Mouse (Mus musculus) testis, adult 2 months (tissue): Measurements from ENCODE around the gene Ak8. TPM values are rescaled to one million over a fixed set of nuclear protein-coding genes. Genes with fewer than 3 reads are reported as not detected.

ENCODE experiments used
- H3K27ac ChIP-seq: fragments of 200-500 bp; 2 replicates; pipeline ENCODE4 v1.5.1; 2012; ENCODE audit warnings: low read depth, low read length; ENCODE audit not compliant: control insufficient read depth, insufficient read depth
- H3K27me3 ChIP-seq: fragments of 200-500 bp; 2 replicates; pipeline ENCODE4 v1.6.1; 2012; ENCODE audit warnings: mild to moderate bottlenecking, low read length, moderate library complexity; ENCODE audit not compliant: control insufficient read depth, insufficient read depth
- H3K36me3 ChIP-seq: fragments of 200-500 bp; 2 replicates; pipeline ENCODE4 v1.6.1; 2012; ENCODE audit warnings: mild to moderate bottlenecking, low read length; ENCODE audit not compliant: control insufficient read depth, insufficient read depth
- H3K4me1 ChIP-seq: fragments of 200-500 bp; 2 replicates; pipeline ENCODE4 v1.6.1; 2012; ENCODE audit warnings: low read length; ENCODE audit not compliant: control insufficient read depth, insufficient read depth
- H3K4me3 ChIP-seq: fragments of 200-500 bp; 2 replicates; pipeline ENCODE4 v1.5.1; 2012; ENCODE audit warnings: low read depth, mild to moderate bottlenecking, low read length, moderate library complexity, mixed read lengths; ENCODE audit not compliant: control insufficient read depth
- CTCF ChIP-seq: fragments of 200-500 bp; IDR thresholded peaks from 2 replicates; pipeline ENCODE4 v1.5.1; 2012; ENCODE audit warnings: low read depth, mild to moderate bottlenecking, inconsistent platforms, low read length, moderate library complexity; ENCODE audit not compliant: control insufficient read depth, insufficient read depth, insufficient replicate concordance
- POLR2A ChIP-seq: fragments of 200-500 bp; IDR thresholded peaks from 2 replicates; pipeline ENCODE4 v1.6.1; 2012; ENCODE audit warnings: low read depth, mild to moderate bottlenecking, inconsistent platforms, low read length, moderate library complexity; ENCODE audit not compliant: control insufficient read depth
- polyA plus RNA-seq: library from polyadenylated mRNA; depleted of rRNA; stranded (reverse); fragments of >200 nt; gene quantifications from 2 replicates; pipeline ENCODE4 v1.2.3, GENCODE M21; 2012

Gene Ak8
- polyA plus RNA-seq, 1 experiment = 294 TPM

DNA sequence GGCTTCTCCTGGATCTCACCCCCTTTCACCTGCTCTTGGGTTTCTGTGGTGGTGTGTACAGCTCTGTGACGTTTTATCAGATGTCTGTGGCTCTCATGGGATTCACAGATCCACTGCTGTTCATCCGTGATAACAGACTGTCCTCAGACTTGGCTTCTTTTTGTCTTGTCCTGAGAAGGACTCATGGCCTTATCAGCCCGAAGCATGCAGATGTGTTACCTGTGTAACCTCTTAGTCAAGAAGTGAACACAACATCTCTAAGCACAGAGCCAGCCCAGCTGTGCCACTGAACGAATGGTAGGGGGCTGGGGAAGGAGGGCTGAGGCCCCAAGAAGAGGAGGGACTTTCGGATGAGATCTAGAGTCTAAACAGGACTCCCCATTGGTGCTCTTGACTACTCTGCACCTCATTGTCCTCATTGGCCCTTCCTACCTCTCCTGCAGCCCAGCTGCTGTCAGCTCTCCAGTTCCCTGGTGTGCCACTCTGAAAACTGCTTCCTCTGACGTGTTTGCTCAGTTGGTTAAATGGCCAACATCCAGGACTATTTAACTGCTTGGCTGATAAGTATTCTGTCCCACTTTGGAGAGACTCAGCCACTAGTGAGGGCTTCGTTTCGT is 1.8 kb downstream of the Ak8 start:
- no peaks in the 10 kb centered on the region; the same call in 1 of the 2 replicates for H3K36me3 ChIP-seq
- H3K27me3 ChIP-seq = no peaks in the 10 kb centered on the region
- H3K4me3 ChIP-seq = peak overlapping the region; percentile 96
- no peak overlapping the region for H3K27ac ChIP-seq
- H3K4me1 ChIP-seq = peaks cover 15% of the 10 kb centered on the region
- TF ChIP-seq CTCF (no peak), POLR2A (no peak)

GRCm38 (mm10) chr2:28706106-28706636 is 6.2 kb downstream of the Ak8 start:
- Histone ChIP-seq H3K36me3 (no peaks in the 10 kb centered on the region), H3K27ac (no peak overlapping the region), H3K4me1 (peaks cover 5% of the 10 kb centered on the region), H3K27me3 (no peaks in the 10 kb centered on the region), H3K4me3 (no peak overlapping the region)
- no peak for TF ChIP-seq CTCF
- TF ChIP-seq POLR2A = no peak

DNA sequence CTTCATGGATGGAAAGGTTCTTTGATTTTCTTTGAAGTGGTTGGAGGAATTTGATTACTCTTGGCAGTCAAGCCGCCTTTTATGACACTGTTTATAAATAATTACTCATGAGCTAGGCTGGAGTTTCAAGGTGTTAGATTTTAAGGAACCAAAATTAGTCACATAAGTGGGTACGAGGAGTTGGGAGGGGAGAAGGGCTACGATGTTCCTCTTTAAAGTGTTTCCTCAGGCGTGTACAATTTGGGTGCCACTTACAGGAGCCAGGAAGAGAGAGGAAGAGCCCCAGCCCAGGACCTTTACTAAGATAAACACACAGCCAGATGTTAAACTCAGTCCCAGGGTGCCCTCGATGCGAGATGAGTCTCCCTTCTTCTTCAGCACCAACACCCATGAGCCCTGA is 6.8 kb downstream of the Ak8 start:
- H3K4me1 ChIP-seq = peaks cover 5% of the 10 kb centered on the region
- TF ChIP-seq CTCF (no peak), POLR2A (no peak)
- H3K27me3 ChIP-seq = no peaks in the 10 kb centered on the region
- no peak overlapping the region for H3K27ac ChIP-seq
- no peak overlapping the region for H3K4me3 ChIP-seq
- no peaks in the 10 kb centered on the region for H3K36me3 ChIP-seq

- TF ChIP-seq CTCF (no peak), POLR2A (no peak)
- Histone ChIP-seq H3K27me3 (no peaks in the 10 kb centered on the region), H3K4me1 (no peaks in the 10 kb centered on the region), H3K27ac (no peak overlapping the region), H3K36me3 (no peaks in the 10 kb centered on the region), H3K4me3 (no peak overlapping the region)
Observed at GRCm38 (mm10) chr2:28713036-28713435, 13.1 kb downstream of the Ak8 start.

DNA sequence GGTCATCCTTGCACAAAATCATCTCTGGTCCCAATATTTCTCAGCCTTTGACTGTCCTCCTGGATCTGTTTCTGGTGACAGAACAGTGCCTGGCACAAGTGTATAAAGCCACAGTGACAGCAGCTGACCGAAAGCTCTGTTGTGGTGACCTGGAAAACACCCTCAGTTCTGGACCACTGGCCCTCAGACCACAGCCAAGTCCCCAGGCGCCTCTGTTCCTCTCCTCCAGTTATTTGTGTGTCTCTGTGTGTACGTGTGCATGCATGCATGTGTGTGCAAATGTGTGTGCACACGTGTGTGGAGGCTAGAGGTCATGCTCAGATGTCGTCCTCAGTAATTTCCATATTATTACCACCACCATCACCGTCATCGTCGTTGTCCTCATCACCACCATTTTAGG is 22.5 kb downstream of the Ak8 start:
- Histone ChIP-seq H3K27me3 (no peaks in the 10 kb centered on the region), H3K4me1 (no peaks in the 10 kb centered on the region), H3K27ac (no peak overlapping the region), H3K36me3 (no peaks in the 10 kb centered on the region), H3K4me3 (no peak overlapping the region)
- TF ChIP-seq POLR2A (no peak), CTCF (no peak)

- H3K27me3 ChIP-seq = no peaks in the 10 kb centered on the region
Observed at GRCm38 (mm10) chr2:28723912-28724311, 23.9 kb downstream of the Ak8 start.

GRCm38 (mm10) chr2:28727786-28728404 is 27.9 kb downstream of the Ak8 start:
- Histone ChIP-seq H3K27me3 (no peaks in the 10 kb centered on the region), H3K4me3 (no peak overlapping the region), H3K27ac (no peak overlapping the region), H3K4me1 (no peaks in the 10 kb centered on the region), H3K36me3 (no peaks in the 10 kb centered on the region)
- TF ChIP-seq CTCF (no peak), POLR2A (no peak)

More at GRCm38 (mm10) chr2:28723912-28724311, 23.9 kb downstream of the Ak8 start:
- H3K4me1 ChIP-seq = no peaks in the 10 kb centered on the region
- H3K36me3 ChIP-seq = no peaks in the 10 kb centered on the region
- H3K27ac ChIP-seq = no peak overlapping the region
- TF ChIP-seq POLR2A (no peak), CTCF (no peak)
- no peak overlapping the region for H3K4me3 ChIP-seq

DNA sequence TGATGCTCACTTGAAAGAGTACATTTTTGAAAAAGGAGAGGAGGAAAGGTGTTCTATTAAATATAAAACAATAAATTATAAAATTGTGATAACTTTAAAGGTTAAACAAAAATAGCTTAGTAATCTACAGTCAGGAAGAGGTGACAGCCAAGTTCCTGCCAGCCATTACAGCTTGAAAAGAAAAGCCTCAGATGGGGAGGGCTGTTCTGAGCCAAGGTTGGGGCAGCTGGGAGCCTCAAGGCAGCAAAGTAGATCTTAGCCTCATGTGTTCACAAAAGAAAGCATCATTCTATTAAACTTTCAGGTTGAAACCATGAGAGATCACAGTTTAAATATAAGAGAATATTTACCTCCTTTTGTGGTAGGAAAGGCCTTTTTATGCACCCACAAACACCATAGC is 30.7 kb downstream of the Ak8 start:
- Histone ChIP-seq H3K4me1 (no peaks in the 10 kb centered on the region), H3K27ac (no peak overlapping the region), H3K4me3 (no peak overlapping the region), H3K27me3 (no peaks in the 10 kb centered on the region), H3K36me3 (no peaks in the 10 kb centered on the region)
- TF ChIP-seq POLR2A (no peak), CTCF (no peak)
